Comparison of ENCODE assay signal across 8 mouse cellular contexts in the genomic region with DNA sequence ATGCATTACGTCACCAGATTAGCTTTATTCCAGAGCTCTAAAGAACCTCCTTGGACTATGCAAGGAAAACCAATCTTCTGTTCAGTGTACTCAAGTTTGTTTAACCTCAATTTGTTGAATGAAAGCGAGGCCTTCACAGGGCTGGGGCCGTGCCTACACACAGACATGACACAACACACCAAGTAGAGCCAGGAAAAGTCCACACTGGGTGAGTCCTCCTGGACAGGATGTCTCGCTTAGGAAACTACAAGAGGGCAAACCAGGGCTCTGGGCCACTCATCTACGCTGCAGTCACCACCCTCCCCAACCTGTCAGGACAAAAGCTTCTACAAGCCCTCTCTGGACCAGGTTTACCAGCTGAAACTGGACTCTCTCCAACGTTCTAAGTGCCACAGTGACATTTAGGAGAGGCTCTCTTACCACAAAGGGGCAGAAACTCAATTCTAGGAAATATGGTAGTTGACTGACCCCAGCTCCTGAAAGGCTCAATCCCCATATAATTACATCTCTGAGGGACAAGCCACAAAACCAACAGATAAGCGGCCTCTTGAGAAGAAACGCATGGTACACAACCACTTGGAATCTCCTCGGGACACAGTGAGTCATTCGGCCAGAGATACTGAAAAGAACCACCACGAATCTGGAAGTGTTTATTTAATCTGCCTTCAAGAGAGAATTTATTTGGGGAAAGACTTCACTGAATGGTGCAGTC.
DNase-seq lines count a peak whose midpoint lies in the region; ATAC-seq and TF ChIP-seq lines count a peak whose summit lies in the region.
"Had no signal": no experiment of that assay in that cellular context is flagged by ENCODE, and none has a peak within 500 bp of the region (broad histone marks: within the 10 kb centered on the region; RNA-seq: fewer than 3 reads in every experiment).

No protein-coding gene starts in this region.

- no peak overlapping the region for H3K9ac ChIP-seq in midbrain, embryonic 15.5 days
- H3K9ac ChIP-seq in midbrain, embryonic 13.5 days (replicated peaks), result no peak overlapping the region
- no peak overlapping the region for H3K9ac ChIP-seq in intestine, postnatal 0 days (ENCODE audit: low read depth, low read length)
- H3K9ac ChIP-seq in neural tube, embryonic 15.5 days (replicated peaks), result no peak overlapping the region
- H3K9ac ChIP-seq: midbrain, embryonic 12.5 days had no signal

- peak overlapping the region; percentile 17 for H3K4me2 ChIP-seq in midbrain, embryonic 15.5 days
- H3K4me2 ChIP-seq in midbrain, embryonic 13.5 days (replicated peaks), result no peak overlapping the region
- H3K4me2 ChIP-seq in intestine, postnatal 0 days (replicated peaks; ENCODE audit: low read depth), result peak overlapping the region; percentile 22; the same call in 1 of the 2 replicates
- peak overlapping the region; percentile 41 for H3K4me2 ChIP-seq in neural tube, embryonic 15.5 days
- H3K4me2 ChIP-seq: midbrain, embryonic 12.5 days had no signal

- no peaks in the 10 kb centered on the region for H3K36me3 ChIP-seq in midbrain, embryonic 15.5 days (replicated peaks)
- no peaks in the 10 kb centered on the region for H3K36me3 ChIP-seq in midbrain, embryonic 13.5 days
- H3K36me3 ChIP-seq in intestine, postnatal 0 days (ENCODE audit: control insufficient read depth, insufficient read depth), result no peaks in the 10 kb centered on the region
- no peaks in the 10 kb centered on the region for H3K36me3 ChIP-seq in neural tube, embryonic 15.5 days
- H3K36me3 ChIP-seq: midbrain, embryonic 12.5 days had no signal

- H3K9me3 ChIP-seq in midbrain, embryonic 15.5 days, result no peaks in the 10 kb centered on the region
- H3K9me3 ChIP-seq in midbrain, embryonic 13.5 days, result no peaks in the 10 kb centered on the region
- H3K9me3 ChIP-seq in intestine, postnatal 0 days (ENCODE audit: control insufficient read depth), result no peaks in the 10 kb centered on the region
- no peaks in the 10 kb centered on the region for H3K9me3 ChIP-seq in neural tube, embryonic 15.5 days (replicated peaks)
- H3K9me3 ChIP-seq: midbrain, embryonic 12.5 days had no signal

- H3K4me3 ChIP-seq in midbrain, embryonic 15.5 days, result no peak overlapping the region
- H3K4me3 ChIP-seq in midbrain, embryonic 13.5 days (replicated peaks), result no peak overlapping the region
- no peak overlapping the region for H3K4me3 ChIP-seq in intestine, postnatal 0 days (ENCODE audit: low read depth, low read length)
- no peak overlapping the region for H3K4me3 ChIP-seq in neural tube, embryonic 15.5 days (replicated peaks)
- H3K4me3 ChIP-seq: midbrain, embryonic 12.5 days had no signal

- TF ChIP-seq CTCF in intestine, postnatal 0 days (IDR thresholded peaks at IDR 0.05; ENCODE audit: low read depth), result no peak

- DNase-seq in heart, adult 18-20 months, result peak; percentile 80 to 81
- DNase-seq in embryo, embryonic 10.5 days (ENCODE audit: low spot score), result no peak

- no peak for ATAC-seq in midbrain, embryonic 15.5 days (replicated peaks)
- no peak for ATAC-seq in midbrain, embryonic 13.5 days
- no peak for ATAC-seq in intestine, postnatal 0 days
- ATAC-seq in neural tube, embryonic 15.5 days (ENCODE audit: low FRiP score), result no peak
- no peak for ATAC-seq in inflammation-experienced regulatory T-cells, adult 6 months

- H3K27me3 ChIP-seq in midbrain, embryonic 15.5 days (replicated peaks), result no peaks in the 10 kb centered on the region
- H3K27me3 ChIP-seq in midbrain, embryonic 13.5 days, result no peaks in the 10 kb centered on the region
- no peaks in the 10 kb centered on the region for H3K27me3 ChIP-seq in intestine, postnatal 0 days (replicated peaks; ENCODE audit: control insufficient read depth, insufficient read depth, low read length)
- H3K27me3 ChIP-seq in neural tube, embryonic 15.5 days (replicated peaks), result no peaks in the 10 kb centered on the region

- H3K4me1 ChIP-seq in midbrain, embryonic 15.5 days, result peaks cover 9% of the 10 kb centered on the region
- peaks cover 15% of the 10 kb centered on the region for H3K4me1 ChIP-seq in midbrain, embryonic 13.5 days (replicated peaks)
- no peaks in the 10 kb centered on the region for H3K4me1 ChIP-seq in intestine, postnatal 0 days (replicated peaks; ENCODE audit: control insufficient read depth, insufficient read depth, low read length)
- peaks cover 14% of the 10 kb centered on the region for H3K4me1 ChIP-seq in neural tube, embryonic 15.5 days

- 67% methylated on average over 11 of the region's 11 CpGs for WGBS in midbrain, embryonic 15.5 days
- WGBS in midbrain, embryonic 13.5 days, result 61% methylated on average over 11 of the region's 11 CpGs
- WGBS in intestine, postnatal 0 days, result 42% methylated on average over 11 of the region's 11 CpGs
- WGBS in neural tube, embryonic 15.5 days, result 76% methylated on average over 11 of the region's 11 CpGs

- no peak overlapping the region for H3K27ac ChIP-seq in midbrain, embryonic 15.5 days
- no peak overlapping the region for H3K27ac ChIP-seq in midbrain, embryonic 13.5 days
- H3K27ac ChIP-seq in intestine, postnatal 0 days (ENCODE audit: low read depth, low read length), result 0 out of 2 replicates have a peak overlapping the region, but pooled peaks have one; percentile 0
- peak overlapping the region; percentile 33; the same call in 1 of the 2 replicates for H3K27ac ChIP-seq in neural tube, embryonic 15.5 days (replicated peaks)
- H3K27ac ChIP-seq: midbrain, embryonic 12.5 days had no signal

Comparison
In these comparisons a context has a peak if more than half of its experiments do, and no peak if none do; other contexts are left out.
1. H3K27ac ChIP-seq: peak in intestine, postnatal 0 days (single experiment) and neural tube, embryonic 15.5 days (single experiment); none in midbrain, embryonic 15.5 days (single experiment) and midbrain, embryonic 13.5 days (single experiment).